Mouse (Mus musculus) C2C12 (cell line): ENCODE data around the gene Zfhx3.

Experiments
- CTCF ChIP-seq: IDR thresholded peaks from one replicate; pipeline ENCODE4 v1.5.1; 2011; ENCODE audit not compliant: control insufficient read depth, insufficient read depth, insufficient read length
- FOSL1 ChIP-seq: IDR thresholded peaks from one replicate; pipeline ENCODE4 v1.8.0; 2011; ENCODE audit warnings: mild to moderate bottlenecking, low read length; ENCODE audit not compliant: poor library complexity, insufficient read depth, severe bottlenecking
- MAX ChIP-seq: IDR thresholded peaks from one replicate; pipeline ENCODE4 v1.6.1; 2011; ENCODE audit warnings: mild to moderate bottlenecking, control low read depth
- MYOD1 ChIP-seq: IDR thresholded peaks from one replicate; pipeline ENCODE4 v1.6.1; 2011; ENCODE audit warnings: low read depth; ENCODE audit not compliant: control insufficient read depth, insufficient read length
- USF1 ChIP-seq: IDR thresholded peaks from one replicate; pipeline ENCODE4 v1.6.1; 2011; ENCODE audit warnings: low read depth, mild to moderate bottlenecking, control low read depth, moderate library complexity

DNA sequence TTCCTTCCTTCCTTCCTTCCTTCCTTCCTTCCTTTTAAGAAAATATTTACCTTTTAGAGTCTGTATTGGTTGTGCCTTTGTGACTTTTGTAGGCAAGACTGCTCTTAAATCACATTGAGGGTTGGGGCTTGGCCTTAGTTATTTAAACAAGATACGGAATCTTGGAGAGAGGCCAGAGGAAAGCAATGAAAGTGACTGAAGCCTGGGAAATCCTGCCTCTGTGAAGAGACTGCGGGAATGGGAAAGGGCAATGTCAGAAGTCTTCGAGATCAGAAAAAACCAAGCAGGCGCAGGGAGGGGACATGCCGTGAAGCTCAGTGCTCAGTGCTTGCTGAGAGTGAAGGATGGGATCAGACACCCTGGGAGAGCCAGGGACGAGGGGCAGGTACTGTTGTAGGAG lies 973.4 kb downstream of the Zfhx3 start:
- no peak for TF ChIP-seq CTCF
- TF ChIP-seq USF1, result no peak
- no peak for TF ChIP-seq FOSL1
- TF ChIP-seq MAX, result no peak
- TF ChIP-seq MYOD1, result no peak
